Mouse (Mus musculus): ENCODE measurements around the gene Olfr1013.

The Olfr1013 gene

DNA sequence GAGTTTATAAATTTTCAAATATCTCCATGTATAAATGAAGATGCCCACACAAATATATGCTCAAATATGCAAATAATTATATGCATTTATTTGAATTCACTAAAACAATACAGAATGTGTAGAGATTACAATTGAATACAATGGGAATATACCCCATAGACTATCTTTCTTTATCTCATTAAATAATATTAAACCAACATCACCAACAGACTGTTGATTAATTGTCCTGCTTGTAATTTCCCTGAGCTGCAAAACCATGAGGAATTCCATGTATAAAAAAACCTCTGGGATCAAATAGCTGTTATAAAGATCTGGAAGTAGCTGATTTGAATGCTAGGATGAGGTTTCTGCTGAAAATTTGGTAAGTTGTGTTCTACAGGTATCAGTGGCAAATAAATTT lies at the start of gene Olfr1013:
Gene Olfr1013 (plus strand): TSS at position 301 of the 400 bp plus-strand sequence.
- no peak for ATAC-seq (ENCODE audit: insufficient number of reproducible peaks, low FRiP score, low TSS enrichment)

DNA sequence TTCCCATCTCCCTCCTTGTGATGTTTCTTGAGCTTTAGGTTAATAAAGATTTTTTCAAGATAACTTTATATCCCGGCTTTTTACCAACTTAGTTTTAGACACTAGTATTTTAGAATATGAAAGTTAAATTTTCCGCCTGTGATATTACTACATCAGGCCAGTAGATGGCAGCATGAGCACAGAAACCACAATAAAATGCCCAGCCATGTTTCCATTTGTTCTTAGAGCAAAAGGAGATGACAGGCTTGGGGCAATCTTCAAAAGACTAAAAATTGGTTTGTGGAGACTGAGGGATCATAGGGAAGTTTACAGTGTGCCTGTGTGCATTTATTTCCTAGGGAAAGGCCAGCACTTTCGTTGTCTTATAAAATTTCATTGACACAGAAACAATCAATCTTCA lies 41.1 kb upstream of the Olfr1013 start:
- ATAC-seq (ENCODE audit: insufficient number of reproducible peaks, low FRiP score, low TSS enrichment), result no peak

DNA sequence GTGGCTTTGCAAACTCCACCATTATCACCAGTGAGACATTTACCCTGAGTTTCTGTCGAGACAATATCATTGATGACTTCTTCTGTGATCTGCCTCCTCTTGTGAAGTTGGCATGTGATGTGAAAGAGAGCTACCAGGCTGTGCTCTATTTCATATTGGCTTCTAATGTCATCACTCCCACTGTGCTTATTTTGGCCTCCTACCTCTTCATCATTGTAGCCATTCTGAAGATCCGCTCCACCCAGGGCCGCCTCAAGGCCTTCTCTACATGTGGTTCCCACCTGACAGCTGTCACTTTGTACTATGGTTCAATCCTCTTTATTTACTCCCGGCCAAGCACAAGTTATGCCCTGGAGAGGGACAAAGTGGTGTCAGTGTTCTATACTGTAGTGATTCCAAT lies 13.1 kb upstream of the Olfr1013 start:
- no peak for ATAC-seq (ENCODE audit: insufficient number of reproducible peaks, low FRiP score, low TSS enrichment)

DNA sequence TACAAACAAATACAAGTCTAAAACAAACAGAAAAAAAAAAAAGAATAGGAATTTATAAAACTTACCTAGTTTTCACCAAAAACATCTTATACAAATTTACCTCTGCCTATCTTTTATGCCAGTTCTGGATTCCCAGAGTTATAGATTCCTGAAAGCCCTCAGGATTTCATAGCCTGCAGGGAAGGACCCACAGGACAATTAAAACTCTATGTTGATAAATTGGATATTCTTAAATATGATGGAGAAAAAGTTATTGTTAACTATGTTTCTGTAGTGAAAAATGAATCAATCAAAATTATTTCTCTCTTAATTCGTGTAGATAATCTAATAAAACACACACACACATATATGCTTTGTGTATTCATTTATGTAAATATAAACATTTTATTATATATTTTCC lies 4.2 kb upstream of the Olfr1013 start, which contains the start of gene Olfr1012:
Gene Olfr1012 (minus strand): TSS at position 101 of the 400 bp plus-strand sequence.
- ATAC-seq (ENCODE audit: insufficient number of reproducible peaks, low FRiP score, low TSS enrichment), result no peak

DNA sequence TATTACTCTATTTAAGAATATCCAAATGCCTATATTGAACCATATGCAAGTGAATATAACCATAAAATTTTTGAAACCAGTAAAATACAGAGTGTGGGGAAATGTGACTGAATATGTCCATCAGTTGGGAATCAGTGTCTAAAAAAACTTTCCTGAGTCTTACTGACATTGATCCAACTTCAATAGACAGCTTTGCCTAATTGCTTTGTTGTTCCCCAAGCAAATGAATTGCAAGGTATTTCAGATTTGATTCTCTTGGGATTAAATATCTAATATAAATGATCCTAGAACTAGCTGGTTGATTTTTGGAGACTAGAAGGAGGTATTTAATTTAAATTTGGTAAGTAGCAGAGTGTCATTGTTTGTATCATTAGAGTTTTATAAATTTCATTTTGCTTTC lies 5.5 kb downstream of the Olfr1013 start, which contains the start of gene Olfr1014:
Gene Olfr1014 (plus strand): TSS at position 301 of the 400 bp plus-strand sequence.
- no peak for ATAC-seq (ENCODE audit: insufficient number of reproducible peaks, low FRiP score, low TSS enrichment)

DNA sequence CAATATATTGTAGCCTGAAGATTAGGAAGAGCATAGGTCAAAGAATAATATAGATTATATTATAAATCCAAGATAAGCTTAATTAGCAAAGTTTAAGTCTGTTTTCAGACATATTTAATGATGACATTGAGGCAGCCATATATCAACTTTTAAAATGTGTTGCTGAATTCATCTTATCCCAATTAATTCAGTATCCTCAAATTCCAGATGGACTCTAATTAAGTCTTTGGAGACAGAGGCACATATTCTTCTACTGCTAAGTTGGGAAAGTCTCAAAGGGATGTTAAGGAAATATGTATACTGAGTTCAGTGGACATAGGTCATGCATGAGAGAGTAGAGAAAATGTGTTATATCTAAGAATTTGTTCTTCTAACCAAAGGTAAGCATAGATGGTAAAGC lies 14.8 kb downstream of the Olfr1013 start, which contains the start of gene Olfr1015:
Gene Olfr1015 (plus strand): TSS at position 301 of the 400 bp plus-strand sequence.
- no peak for ATAC-seq (ENCODE audit: insufficient number of reproducible peaks, low FRiP score, low TSS enrichment)

DNA sequence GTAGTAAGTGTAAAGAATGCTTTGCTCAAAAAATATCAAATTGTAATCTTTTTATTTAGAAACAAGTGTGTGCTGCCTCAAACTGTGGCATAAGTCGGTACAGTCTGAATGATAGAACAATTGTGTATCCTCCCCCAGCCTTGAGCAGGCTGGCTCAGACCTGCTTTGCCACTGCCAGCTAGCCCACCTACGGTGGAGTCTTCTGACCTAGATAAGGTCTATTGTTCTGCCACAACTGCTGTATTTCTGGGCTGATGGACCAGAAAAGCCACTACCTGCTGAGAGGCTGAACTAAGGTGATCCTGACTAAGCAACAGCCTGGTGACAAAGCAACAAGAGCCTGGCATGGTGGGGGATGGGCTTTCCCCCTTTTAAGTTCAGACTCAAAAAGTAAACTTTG lies 25.4 kb downstream of the Olfr1013 start:
- ATAC-seq (ENCODE audit: insufficient number of reproducible peaks, low FRiP score, low TSS enrichment), result no peak

DNA sequence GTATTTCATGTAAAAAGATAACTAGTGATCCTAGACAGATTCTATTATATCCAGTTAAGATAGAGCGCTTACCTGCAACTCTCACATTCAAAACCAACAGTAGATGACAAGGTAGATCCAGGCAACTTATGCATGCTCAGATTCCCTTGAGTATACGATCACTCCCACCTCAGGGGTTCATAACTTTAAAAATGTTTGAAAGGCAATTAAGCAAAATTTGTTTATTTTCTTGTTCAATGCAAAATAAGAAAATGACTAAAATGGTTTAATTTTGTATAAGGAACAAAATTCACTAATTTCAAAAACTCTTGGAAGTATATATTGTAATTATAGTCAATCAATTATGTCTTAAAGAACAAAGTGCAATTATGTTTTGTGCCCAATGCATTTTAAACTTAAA lies 35.5 kb downstream of the Olfr1013 start, which contains the start of gene Olfr1016:
Gene Olfr1016 (minus strand): TSS at position 101 of the 400 bp plus-strand sequence.
- no peak for ATAC-seq (ENCODE audit: insufficient number of reproducible peaks, low FRiP score, low TSS enrichment)

DNA sequence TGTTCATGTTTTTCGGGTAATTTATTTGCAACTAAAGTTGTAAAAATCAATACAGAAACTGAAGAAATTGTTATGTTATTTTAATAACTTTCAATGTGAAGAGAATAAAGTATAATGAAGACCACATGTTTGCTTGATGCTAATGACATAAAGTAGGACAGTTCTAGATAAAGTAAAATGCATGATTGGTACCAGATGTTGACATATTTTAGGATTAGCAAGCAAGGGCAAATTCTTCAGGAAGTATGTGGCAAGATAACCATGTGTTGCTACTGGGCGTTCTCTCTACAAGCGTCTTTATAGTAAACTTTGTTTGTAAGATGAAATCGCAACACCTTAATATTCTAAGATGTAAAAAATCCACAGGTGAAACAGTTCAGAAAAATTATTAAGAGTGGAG lies 37.6 kb downstream of the Olfr1013 start:
- no peak for ATAC-seq (ENCODE audit: insufficient number of reproducible peaks, low FRiP score, low TSS enrichment)

DNA sequence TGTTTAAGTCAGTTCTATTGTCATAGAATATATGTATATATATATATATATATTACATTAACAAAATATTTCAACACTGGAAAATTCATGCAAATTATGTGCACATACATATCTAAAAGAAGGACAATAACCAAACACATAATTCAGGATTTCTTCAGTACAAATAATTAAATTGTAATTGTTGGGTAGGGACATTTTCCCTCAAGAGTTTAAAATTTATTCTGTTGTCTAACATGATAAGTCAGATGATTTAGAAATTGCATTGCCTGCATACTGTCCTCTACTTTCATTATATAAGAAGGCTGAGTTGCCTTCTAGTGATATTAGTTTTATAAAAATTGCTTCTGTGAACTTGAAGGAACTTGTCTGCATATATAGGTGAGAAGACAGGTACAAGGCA lies 51.3 kb downstream of the Olfr1013 start, which contains the start of gene Olfr1018:
Gene Olfr1018 (plus strand): TSS at position 301 of the 400 bp plus-strand sequence.
- ATAC-seq (ENCODE audit: insufficient number of reproducible peaks, low FRiP score, low TSS enrichment), result no peak
